25 mouse cellular contexts compared by ENCODE assay signal in the genomic region with DNA sequence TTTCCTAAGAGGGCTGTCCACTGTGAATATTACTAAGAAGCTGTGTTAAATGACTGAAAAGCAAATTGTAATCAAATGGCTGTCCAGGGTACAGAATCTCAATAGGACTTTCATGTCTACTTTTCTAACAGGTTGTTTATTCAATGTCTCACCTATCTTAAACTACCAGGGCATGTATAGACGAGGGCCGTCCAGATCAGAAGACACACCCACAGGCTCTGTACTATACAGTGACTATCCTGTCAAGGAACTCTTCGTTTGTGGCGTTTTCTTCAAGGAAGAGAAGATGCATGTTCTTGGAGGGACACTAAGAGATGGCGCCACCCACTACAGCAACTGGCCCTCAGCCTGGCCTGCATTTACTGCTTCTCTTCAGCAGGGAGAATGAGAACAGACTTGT.
DNase-seq lines count a peak whose midpoint lies in the region; ATAC-seq lines count a peak whose summit lies in the region.
"Had no signal": no experiment of that assay in that cellular context is flagged by ENCODE, and none has a peak within 500 bp of the region (broad histone marks: within the 10 kb centered on the region; RNA-seq: fewer than 3 reads in every experiment).

No protein-coding gene starts in this region.

- no peak overlapping the region for H3K27ac ChIP-seq in stomach, embryonic 16.5 days (ENCODE audit: low read length)
- H3K27ac ChIP-seq: embryonic facial prominence, embryonic 12.5 days; embryonic facial prominence, embryonic 15.5 days; forebrain, embryonic 10.5 days; forebrain, embryonic 12.5 days had no signal

- H3K4me2 ChIP-seq in stomach, embryonic 16.5 days (ENCODE audit: low read depth, low read length) = no peak overlapping the region
- H3K4me2 ChIP-seq: embryonic facial prominence, embryonic 12.5 days; embryonic facial prominence, embryonic 15.5 days; forebrain, embryonic 12.5 days had no signal

- H3K4me3 ChIP-seq in stomach, embryonic 16.5 days (replicated peaks; ENCODE audit: low read length) = no peak overlapping the region
- H3K4me3 ChIP-seq: embryonic facial prominence, embryonic 12.5 days; embryonic facial prominence, embryonic 15.5 days; erythroblast, embryonic 14.5 days; forebrain, embryonic 10.5 days; forebrain, embryonic 12.5 days had no signal

- H3K27me3 ChIP-seq in stomach, embryonic 16.5 days (ENCODE audit: control insufficient read depth, insufficient read depth, low read length) = no peaks in the 10 kb centered on the region
- H3K27me3 ChIP-seq: embryonic facial prominence, embryonic 12.5 days; embryonic facial prominence, embryonic 15.5 days; forebrain, embryonic 12.5 days; Patski had no signal

- no peaks in the 10 kb centered on the region for H3K4me1 ChIP-seq in stomach, embryonic 16.5 days (ENCODE audit: control insufficient read depth, insufficient read depth, low read length)
- H3K4me1 ChIP-seq: embryonic facial prominence, embryonic 15.5 days; forebrain, embryonic 12.5 days had no signal

- DNase-seq in heart, adult 11 months = peak; percentile 53
- no peak for DNase-seq in heart, postnatal 36 days
- DNase-seq in urinary bladder, postnatal 14 days (ENCODE audit: low spot score) = peak; percentile 26
- DNase-seq in urinary bladder, postnatal 25 days (ENCODE audit: low spot score) = no peak
- no peak for DNase-seq in gastrocnemius, postnatal 36 days
- DNase-seq in embryo, embryonic 10 days (ENCODE audit: low spot score) = no peak
- DNase-seq: adrenal gland, adult 8-10 months; adrenal gland, postnatal 14 days; adrenal gland, postnatal 36 days; cerebellum, adult 11-12 months; cerebellum, adult 2 months; cerebellum, adult 9-10 months; cerebellum, postnatal 10 days; cerebellum, postnatal 25 days; embryo, embryonic 11 days had no signal

- intact Hi-C loops in heart, postnatal 36 days (cut with DNase I) = no loop called here
- intact Hi-C loops in gastrocnemius, postnatal 36 days (cut with DNase I) = no loop called here

- ATAC-seq in stomach, embryonic 16.5 days (ENCODE audit: insufficient read depth, low FRiP score) = 0 out of 2 replicates have a peak, but pooled peaks have one; percentile 21
- ATAC-seq: activated CD4-positive, CD25-positive, alpha-beta regulatory T cell, adult 4 months; forebrain, embryonic 14.5 days; forebrain, embryonic 16.5 days; Patski had no signal

- WGBS in stomach, embryonic 16.5 days = 61% methylated on average over 5 of the region's 5 CpGs

- no peak overlapping the region for H3K9ac ChIP-seq in stomach, embryonic 16.5 days (ENCODE audit: low read length)
- H3K9ac ChIP-seq: embryonic facial prominence, embryonic 12.5 days; embryonic facial prominence, embryonic 15.5 days; forebrain, embryonic 12.5 days had no signal

- H3K36me3 ChIP-seq in stomach, embryonic 16.5 days (ENCODE audit: control insufficient read depth, insufficient read depth, low read length) = 0 out of 2 replicates have a peak, but pooled peaks cover 9% of the 10 kb centered on the region

- no peaks in the 10 kb centered on the region for H3K9me3 ChIP-seq in stomach, embryonic 16.5 days (replicated peaks; ENCODE audit: control insufficient read depth, low read length)
- H3K9me3 ChIP-seq: embryonic facial prominence, embryonic 12.5 days; embryonic facial prominence, embryonic 15.5 days; forebrain, embryonic 10.5 days; forebrain, embryonic 12.5 days had no signal

Comparison
In these comparisons a context has a peak if more than half of its experiments do, and no peak if none do; other contexts are left out.
1. DNase-seq: peak in heart, adult 11 months (single experiment) and urinary bladder, postnatal 14 days (single experiment); none in heart, postnatal 36 days (0 of 2), urinary bladder, postnatal 25 days (single experiment), gastrocnemius, postnatal 36 days (0 of 2) and embryo, embryonic 10 days (single experiment).